Mouse (Mus musculus) lung, postnatal 0 days (tissue): Measurements from ENCODE around the gene Sbk3. TPM values are rescaled to one million over a fixed set of nuclear protein-coding genes. Genes with fewer than 3 reads are reported as not detected.
"Not testable (repeated sequence)": the region's sequence is repeated elsewhere in the genome, so short reads cannot be mapped to it uniquely, and the experiment has no call there.

Source experiments
- ATAC-seq: fragments of 200-750 bp; cut with Nextera tagmentation; 2 replicates; pipeline ENCODE4 v1.8.0; 2017; ENCODE audit warnings: moderate library complexity
- DNase-seq: peaks from one replicate; pipeline ENCODE4 v3.0.0-alpha.2; 2016; ENCODE audit warnings: low spot score
- H3K27ac ChIP-seq: fragments of 300-500 bp; sonication (generic); 2 replicates; pipeline ENCODE4 v1.5.1; 2014; ENCODE audit warnings: antibody characterized with exemption, mild to moderate bottlenecking, low read length, mixed read lengths
- H3K27me3 ChIP-seq: fragments of 300-500 bp; sonication (generic); replicated peaks from 2 replicates; pipeline ENCODE4 v1.6.1; 2014; ENCODE audit warnings: low read length, mixed read lengths; ENCODE audit not compliant: insufficient read depth
- H3K36me3 ChIP-seq: fragments of 300-500 bp; sonication (generic); 2 replicates; pipeline ENCODE4 v1.6.1; 2014; ENCODE audit warnings: low read length, mixed read lengths; ENCODE audit not compliant: insufficient read depth
- H3K4me1 ChIP-seq: fragments of 300-500 bp; sonication (generic); 2 replicates; pipeline ENCODE4 v1.6.1; 2014; ENCODE audit warnings: antibody characterized with exemption, low read depth, low read length, mixed read lengths; ENCODE audit not compliant: insufficient read depth
- H3K4me2 ChIP-seq: fragments of 300-500 bp; sonication (generic); replicated peaks from 2 replicates; pipeline ENCODE4 v1.6.1; 2014; ENCODE audit warnings: low read depth, mild to moderate bottlenecking, low read length, moderate library complexity, mixed read lengths
- H3K4me3 ChIP-seq: fragments of 300-500 bp; sonication (generic); 2 replicates; pipeline ENCODE4 v1.5.1; 2014; ENCODE audit warnings: low read depth, low read length
- H3K9ac ChIP-seq: fragments of 300-500 bp; sonication (generic); replicated peaks from 2 replicates; pipeline ENCODE4 v1.6.1; 2014; ENCODE audit warnings: low read depth, mild to moderate bottlenecking
- H3K9me3 ChIP-seq: fragments of 300-500 bp; sonication (generic); 2 replicates; pipeline ENCODE4 v1.6.1; 2016; ENCODE audit warnings: low read length, mixed read lengths
- CTCF ChIP-seq: IDR thresholded peaks from 2 replicates; pipeline ENCODE4 v1.5.1; 2016; ENCODE audit warnings: antibody characterized with exemption, mild to moderate bottlenecking
- EP300 ChIP-seq: IDR thresholded peaks from 2 replicates; pipeline ENCODE4 v1.6.1; 2016; ENCODE audit warnings: antibody characterized with exemption, mild to moderate bottlenecking, control low read depth
- WGBS: fragments of 180-500 bp; shearing (Covaris S2); extraction: QIAGEN DNeasy Blood & Tissue Kit; methylation state at CpG from one replicate; pipeline ENCODE4 v1.1.7; 2014; 5-methylcytosine and 5-hydroxymethylcytosine counted together
- polyA plus RNA-seq: library from polyadenylated mRNA; unstranded; fragments of >200 nt; fragmentation: Nextera tagmentation; extraction: Ambion mirVana; gene quantifications from 2 replicates; pipeline ENCODE4 v1.2.1, GENCODE M21; 2015

The Sbk3 gene
- polyA plus RNA-seq, 1 experiment from 2014 or later: 0.37 TPM

GRCm38 (mm10) chr7:5008229-5008628 is 37.3 kb upstream of the Sbk3 start:
- Histone ChIP-seq H3K4me1 (no peaks in the 10 kb centered on the region), H3K27me3 (no peaks in the 10 kb centered on the region), H3K9ac (no peak overlapping the region), H3K36me3 (peaks cover 33% of the 10 kb centered on the region), H3K27ac (no peak overlapping the region), H3K9me3 (no peaks in the 10 kb centered on the region), H3K4me2 (no peak overlapping the region), H3K4me3 (no peak overlapping the region)
- no peak for DNase-seq
- TF ChIP-seq EP300 (no peak), CTCF (peak; percentile 10; the same call in 1 of the 2 replicates)
- 95% methylated on average over 26 of the region's 26 CpGs for WGBS
- ATAC-seq: no peak

GRCm38 (mm10) chr7:5002876-5003275 is 31.9 kb upstream of the Sbk3 start:
- H3K4me2 ChIP-seq, H3K4me1 ChIP-seq, H3K27me3 ChIP-seq, H3K36me3 ChIP-seq, ATAC-seq, H3K27ac ChIP-seq, H3K4me3 ChIP-seq, DNase-seq, H3K9me3 ChIP-seq, H3K9ac ChIP-seq: not testable (repeated sequence)
- WGBS: 69% methylated on average over 8 of the region's 8 CpGs

- no peak overlapping the region for H3K9ac ChIP-seq
- H3K9me3 ChIP-seq: no peaks in the 10 kb centered on the region
- no peak for ATAC-seq
- H3K4me3 ChIP-seq: no peak overlapping the region
- no peaks in the 10 kb centered on the region for H3K36me3 ChIP-seq
- H3K4me1 ChIP-seq: peaks cover 9% of the 10 kb centered on the region
- H3K4me2 ChIP-seq: no peak overlapping the region
- 55% methylated on average over 2 of the region's 2 CpGs for WGBS
- H3K27ac ChIP-seq: no peak overlapping the region
- TF ChIP-seq EP300: no peak
- peak; percentile 64 for TF ChIP-seq CTCF
- H3K27me3 ChIP-seq: no peaks in the 10 kb centered on the region
- DNase-seq: peak; percentile 37
Measured at GRCm38 (mm10) chr7:4999876-5000275, 28.9 kb upstream of the Sbk3 start.

- ATAC-seq: peak; percentile 55
- 38% methylated on average over 6 of the region's 8 CpGs for WGBS
- H3K4me1 ChIP-seq: peaks cover 9% of the 10 kb centered on the region
- H3K27ac ChIP-seq: peak overlapping the region; percentile 81; the same call in 1 of the 2 replicates
- no peak overlapping the region for H3K9ac ChIP-seq
- H3K9me3 ChIP-seq: no peaks in the 10 kb centered on the region
- no peak overlapping the region for H3K4me2 ChIP-seq
- H3K4me3 ChIP-seq: no peak overlapping the region
- H3K27me3 ChIP-seq: no peaks in the 10 kb centered on the region
- 0 out of 2 replicates have a peak, but pooled peaks cover 3% of the 10 kb centered on the region for H3K36me3 ChIP-seq
- peak; percentile 78 for DNase-seq
- TF ChIP-seq EP300: peak; percentile 94
- TF ChIP-seq CTCF: no peak
Measured at GRCm38 (mm10) chr7:4996934-4997333, 26.0 kb upstream of the Sbk3 start.

GRCm38 (mm10) chr7:4996003-4996895 is 25.3 kb upstream of the Sbk3 start, which contains the start of gene Zfp579:
Gene Zfp579 (minus strand): TSS chr7:4996158.
- ATAC-seq (peak; percentile 89), DNase-seq (peak; percentile 93)
- Histone ChIP-seq H3K9ac (peak within 1 kb of the TSS; percentile 84), H3K9me3 (no peaks in the 10 kb centered on the region), H3K4me2 (peak within 1 kb of the TSS; percentile 83), H3K4me3 (peak within 1 kb of the TSS; percentile 64), H3K27me3 (no peaks in the 10 kb centered on the region), H3K27ac (peak within 1 kb of the TSS; percentile 81), H3K4me1 (peaks cover 9% of the 10 kb centered on the region), H3K36me3 (0 out of 2 replicates have a peak, but pooled peaks cover 3% of the 10 kb centered on the region)
- TF ChIP-seq EP300 (no peak), CTCF (no peak)
- 5% methylated on average over 11 of the region's 26 CpGs for WGBS

- ATAC-seq (no peak; the same call in 1 of the 2 replicates), DNase-seq (no peak)
- peak overlapping the region; percentile 81 for H3K27ac ChIP-seq
- TF ChIP-seq CTCF (no peak), EP300 (no peak)
- H3K4me3 ChIP-seq: peak overlapping the region; percentile 64
- no peaks in the 10 kb centered on the region for H3K27me3 ChIP-seq
- H3K36me3 ChIP-seq: 0 out of 2 replicates have a peak, but pooled peaks cover 3% of the 10 kb centered on the region
- H3K9me3 ChIP-seq: no peaks in the 10 kb centered on the region
- H3K9ac ChIP-seq: peak overlapping the region; percentile 84
- WGBS: 3% methylated on average over 19 of the region's 19 CpGs
- peak overlapping the region; percentile 83 for H3K4me2 ChIP-seq
- peaks cover 9% of the 10 kb centered on the region for H3K4me1 ChIP-seq
Measured at GRCm38 (mm10) chr7:4995268-4996002, 24.5 kb upstream of the Sbk3 start.
